Mouse (Mus musculus) gastrocnemius, postnatal 4 days (tissue): ENCODE data around the gene Nt5e. TPM values are rescaled to one million over a fixed set of nuclear protein-coding genes. Genes with fewer than 3 reads are reported as not detected.
"Not testable (repeated sequence)": the region's sequence is repeated elsewhere in the genome, so short reads cannot be mapped to it uniquely, and the experiment has no call there.

Source experiments
- DNase-seq, 2 experiments: peaks; one replicate each; pipeline ENCODE4 v3.0.0; 2021 to 2022; ENCODE audit warnings: low spot score in 2 of 2, mixed read lengths in 2 of 2
- long read RNA-seq, 2 experiments: library from polyadenylated mRNA; stranded (forward); transcript quantifications; one replicate each; pipeline ENCODE4 v2.0.0; 2021
- total RNA-seq, 2 experiments: library from RNA; stranded (reverse); gene quantifications; 2 replicates each; pipeline ENCODE4 v1.2.3; 2021

Nt5e gene
- 10 to 100 TPM; 10.3 to 10.5 TPM for total RNA-seq
- long read RNA-seq, experiment 1, transcript Nt5e-201 (9 exons, 3,995 nt): major isoform, 15 of 16 reads
- long read RNA-seq, experiment 1, partial matches to known transcripts: 0 of 16 reads
- long read RNA-seq, experiment 1, other reads (novel, unspliced or antisense): 1 of 16 reads
- long read RNA-seq, experiment 2, transcript Nt5e-201 (9 exons, 3,995 nt): major isoform, 11 of 14 reads
- long read RNA-seq, experiment 2, partial matches to known transcripts: 3 of 14 reads
- long read RNA-seq, experiment 2, other reads (novel, unspliced or antisense): 0 of 14 reads

GRCm38 (mm10) chr9:88326930-88327901, at the start of gene Nt5e:
Nt5e (plus strand) TSS chr9:88327197.
- DNase-seq: peak; percentile 58 to 79

DNA sequence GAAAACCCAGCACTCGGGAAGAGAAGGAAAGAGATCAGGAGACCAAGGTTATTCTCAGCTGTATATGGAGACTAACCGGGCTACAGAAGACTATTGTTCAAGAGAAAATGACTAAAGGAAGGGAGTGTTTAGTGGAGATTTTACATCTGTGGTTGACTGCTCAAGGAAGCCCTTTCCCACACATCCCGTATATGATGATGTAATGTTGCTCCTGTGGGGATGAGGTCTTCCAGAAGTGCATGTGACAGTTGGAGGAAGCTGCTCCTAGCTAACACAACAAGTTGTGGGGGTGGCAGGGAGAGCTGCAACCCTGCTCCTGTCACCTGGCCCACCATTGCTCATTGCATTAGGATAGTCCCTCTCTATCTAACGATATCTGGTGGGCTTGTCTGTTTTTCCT, 49.4 kb upstream of the Nt5e start:
- DNase-seq: no peak

DNA sequence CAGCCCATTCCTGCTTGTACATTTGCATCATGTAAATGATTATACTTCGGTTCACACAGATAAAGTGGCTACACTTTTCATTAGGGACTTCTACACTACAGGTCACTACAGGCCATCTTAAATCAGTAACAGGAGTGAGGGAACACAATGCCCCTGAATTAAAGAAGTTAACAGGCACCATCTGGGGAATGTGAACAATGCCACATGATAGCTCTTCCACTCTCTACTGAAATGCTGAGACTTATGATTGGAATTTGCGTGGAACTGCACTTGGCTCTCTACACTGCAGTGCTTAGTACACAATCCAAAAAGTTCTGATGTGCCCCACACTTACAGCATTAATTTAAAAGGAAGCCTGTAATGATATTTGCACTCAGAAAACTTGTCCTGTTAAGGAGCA, 47.3 kb upstream of the Nt5e start:
- no peak for DNase-seq

GRCm38 (mm10) chr9:88289568-88290168, 37.3 kb upstream of the Nt5e start:
- no peak for DNase-seq

DNA sequence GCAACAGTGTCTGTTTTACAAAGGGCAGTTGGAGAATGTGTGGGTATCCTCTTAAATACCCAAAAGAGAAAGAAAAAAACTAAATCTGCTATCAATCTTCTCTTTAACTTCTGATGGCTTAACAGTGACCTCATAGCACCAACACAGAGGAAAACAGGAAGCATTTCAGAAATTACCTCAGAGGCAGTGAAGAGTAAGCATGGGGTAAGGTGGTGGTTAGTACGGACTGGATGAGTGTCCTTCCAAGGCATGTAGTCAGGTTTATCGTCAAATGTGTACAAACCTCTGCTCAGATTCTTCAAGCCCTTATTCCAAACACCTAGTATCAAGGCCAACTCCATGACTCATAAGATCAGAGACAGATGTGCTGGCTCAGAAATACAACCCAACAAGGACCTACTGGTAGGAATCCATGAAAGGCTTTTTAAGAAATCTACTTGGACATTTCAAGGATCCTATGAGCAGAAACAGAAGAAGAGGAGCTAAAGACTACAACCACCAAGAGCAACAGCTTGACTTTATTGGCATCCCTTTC, 34.1 kb upstream of the Nt5e start:
- no peak for DNase-seq

DNA sequence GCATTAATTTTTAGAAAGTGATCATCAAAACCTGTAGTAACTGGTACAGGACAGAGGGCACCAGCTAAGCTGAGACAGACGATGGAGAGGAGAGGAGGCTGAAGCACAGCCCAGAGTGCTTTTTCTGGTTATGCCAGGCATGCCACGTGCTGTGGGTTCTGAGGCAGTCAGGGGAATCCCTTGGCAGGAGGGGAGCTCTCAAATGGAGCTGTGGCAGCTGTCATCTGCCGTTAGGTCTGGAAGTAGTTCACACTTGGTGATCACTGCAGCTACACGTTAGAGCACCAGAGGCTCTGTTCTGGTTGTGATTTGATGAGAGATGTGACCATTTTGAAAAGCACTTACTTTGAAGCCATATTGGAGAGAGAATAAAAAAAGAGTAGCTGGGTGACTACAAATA, 31.2 kb upstream of the Nt5e start:
- DNase-seq: no peak

DNA sequence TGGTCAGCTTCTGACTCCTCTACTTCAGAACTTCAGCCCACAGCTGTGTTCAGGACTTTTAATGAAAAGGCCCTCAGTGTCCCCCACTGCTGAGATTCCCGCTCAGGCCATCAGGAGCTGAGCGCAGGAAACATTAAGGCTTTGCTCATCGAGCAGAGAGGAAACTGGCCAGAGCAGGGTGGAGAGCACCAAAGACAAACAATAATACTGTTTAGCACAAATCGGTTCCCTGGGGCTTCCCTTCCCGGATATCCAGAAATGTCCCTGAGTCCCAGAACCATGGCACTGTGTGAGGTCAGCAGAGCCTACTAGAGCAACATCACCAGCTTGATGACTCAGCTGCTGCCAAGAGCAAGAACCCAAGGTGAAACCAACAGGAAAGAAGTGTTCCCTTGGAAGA, 30.7 kb upstream of the Nt5e start:
- DNase-seq: no peak

DNA sequence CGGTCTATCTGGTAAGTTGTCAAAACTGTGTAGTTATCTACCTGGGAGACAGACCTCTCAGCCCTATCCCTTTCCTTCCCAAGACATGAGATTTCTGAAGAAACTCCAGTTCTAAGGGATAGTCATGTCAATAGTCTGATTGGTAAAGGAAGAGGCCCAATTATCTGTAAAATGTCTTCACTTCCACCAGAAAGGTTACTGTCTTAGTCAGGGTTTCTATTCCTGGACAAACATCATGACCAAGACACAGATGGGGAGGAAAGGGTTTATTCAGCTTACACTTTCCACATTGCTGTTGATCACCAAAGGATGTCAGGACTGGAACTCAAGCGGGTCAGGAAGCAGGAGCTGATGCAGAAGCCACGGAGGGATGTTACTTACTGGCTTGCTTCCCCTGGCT, 29.8 kb upstream of the Nt5e start:
- not testable (repeated sequence) for DNase-seq

DNA sequence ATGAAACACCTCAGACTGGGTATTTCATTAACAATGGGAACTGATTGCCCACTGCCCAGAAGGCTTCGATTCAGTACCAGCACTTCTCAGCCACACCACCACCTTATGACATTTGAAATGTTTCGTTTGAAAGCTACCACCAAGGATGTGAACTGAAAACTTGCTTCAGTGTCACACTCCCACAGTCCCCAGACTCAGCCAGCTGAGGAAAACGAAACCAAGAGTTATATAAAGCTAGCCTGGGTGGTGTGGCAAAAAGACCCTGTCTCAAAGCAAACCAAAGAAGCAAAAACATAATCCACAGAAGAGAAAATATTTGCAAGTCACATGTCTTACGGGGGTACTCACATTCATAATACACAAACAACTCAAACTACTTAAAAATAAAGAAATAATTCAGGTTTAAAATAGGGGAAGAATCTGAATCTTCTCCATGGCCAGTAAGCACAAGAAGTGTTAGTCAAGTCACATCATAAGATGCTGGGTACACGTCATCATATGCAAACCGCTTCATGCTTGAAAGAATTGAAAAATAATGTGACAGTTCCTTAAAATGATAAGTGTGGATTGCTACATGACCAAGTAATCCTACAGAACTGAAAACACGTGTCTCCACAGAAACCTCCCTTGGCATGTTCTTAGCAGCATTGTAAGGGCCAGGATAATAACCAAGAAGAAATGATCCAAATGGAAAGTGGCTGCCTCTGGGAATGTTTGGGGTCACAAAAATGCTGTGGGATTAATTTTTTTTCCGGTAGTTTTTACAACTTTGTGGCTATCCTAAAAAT, 28.9 kb upstream of the Nt5e start:
- no peak for DNase-seq

DNA sequence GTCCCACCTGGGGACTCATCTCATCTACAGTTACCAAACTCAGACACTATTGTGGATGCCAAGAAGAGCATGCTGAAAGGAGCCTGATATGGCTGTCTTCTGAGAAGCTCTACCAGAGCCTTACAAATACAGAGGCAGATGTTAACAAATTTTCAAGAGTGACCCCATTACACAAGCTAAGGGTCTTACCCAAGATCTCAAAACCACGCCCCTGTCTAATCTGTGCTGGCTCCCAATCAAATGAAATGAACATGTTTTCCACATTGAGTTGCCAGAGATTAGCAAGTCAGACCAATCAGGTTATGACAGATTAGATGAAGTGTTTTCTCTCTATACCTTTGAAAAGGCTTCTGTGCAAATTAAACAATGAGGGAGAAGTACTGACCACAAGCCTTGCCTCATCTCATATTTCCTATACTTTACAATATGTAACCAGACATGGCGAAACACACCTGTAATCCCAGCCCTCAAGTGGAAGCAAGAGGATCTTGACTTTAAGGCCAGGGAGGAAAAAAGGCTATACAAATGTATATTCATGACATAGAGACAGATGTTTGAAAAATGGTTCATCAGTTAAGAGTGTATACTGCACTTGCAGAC, 19.9 kb upstream of the Nt5e start:
- no peak for DNase-seq

GRCm38 (mm10) chr9:88309127-88309526, 17.9 kb upstream of the Nt5e start:
- no peak for DNase-seq

- DNase-seq: no peak
Observed at GRCm38 (mm10) chr9:88319226-88319625, 7.8 kb upstream of the Nt5e start.

DNA sequence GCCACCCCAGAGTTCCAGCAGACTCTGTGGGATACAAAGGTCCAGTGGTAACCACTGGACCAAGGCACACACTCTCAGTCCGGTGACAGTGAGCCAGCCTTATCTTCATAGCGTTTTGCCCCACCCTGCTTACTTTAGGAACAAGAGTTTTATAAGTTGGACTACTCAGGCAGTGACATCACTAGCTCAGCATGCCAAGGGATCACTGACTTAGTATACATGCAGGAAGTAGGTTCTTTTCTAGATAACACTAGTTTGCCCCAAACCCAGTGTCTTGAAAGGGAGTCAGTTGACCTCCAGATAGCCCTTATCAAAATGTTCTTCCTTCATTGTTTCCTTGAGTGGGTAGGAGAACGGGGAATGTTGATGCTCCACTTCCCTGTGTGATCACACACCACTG, 2.4 kb upstream of the Nt5e start:
- DNase-seq: no peak

DNA sequence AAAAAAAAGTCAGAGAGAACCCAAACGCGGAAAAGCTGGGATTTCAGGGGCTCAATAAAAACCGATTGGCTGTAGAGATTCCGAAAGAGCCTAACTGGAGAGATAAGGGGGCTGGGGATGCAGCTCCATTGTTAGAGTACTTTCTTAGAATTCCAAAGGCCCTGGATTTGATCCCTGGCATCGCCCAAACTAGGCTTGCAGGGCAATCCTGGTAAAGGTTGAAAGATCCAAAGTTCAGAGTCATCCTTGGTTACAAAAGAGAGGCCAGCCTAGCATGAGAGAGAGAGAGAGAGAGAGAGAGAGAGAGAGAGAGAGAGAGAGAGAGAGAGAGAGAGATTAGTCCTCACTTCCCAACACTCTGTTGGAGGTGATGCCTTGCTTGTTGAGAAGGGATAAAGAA, 1.7 kb downstream of the Nt5e start:
- DNase-seq: no peak

DNA sequence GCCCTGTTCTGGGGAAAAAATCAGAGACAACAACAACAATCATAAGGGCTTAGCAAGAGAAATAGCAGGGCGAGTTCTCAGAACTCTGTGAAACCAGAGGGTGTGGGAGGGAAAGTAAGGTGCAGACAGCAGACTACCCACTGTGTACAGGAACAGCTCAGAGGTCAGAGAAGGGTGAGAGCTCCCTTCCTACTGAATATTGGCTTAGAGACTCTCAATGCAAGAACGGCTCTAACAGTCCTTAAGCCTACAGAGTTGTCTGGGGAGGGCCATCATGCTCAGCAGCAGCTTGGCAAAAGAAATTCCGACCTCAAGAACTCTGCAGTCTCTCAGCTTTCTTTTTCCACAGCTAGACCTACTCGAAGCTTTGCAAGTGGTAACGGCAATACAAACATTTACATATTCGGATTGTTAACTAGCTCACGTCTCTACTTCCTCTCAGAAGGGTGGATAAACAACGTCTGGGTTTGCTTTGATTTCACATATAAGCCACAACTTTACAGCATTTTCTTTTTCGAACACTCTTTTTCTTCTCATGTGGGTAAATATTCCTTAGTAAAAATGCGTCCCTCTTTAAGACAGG, 2.3 kb downstream of the Nt5e start:
- no peak for DNase-seq

DNA sequence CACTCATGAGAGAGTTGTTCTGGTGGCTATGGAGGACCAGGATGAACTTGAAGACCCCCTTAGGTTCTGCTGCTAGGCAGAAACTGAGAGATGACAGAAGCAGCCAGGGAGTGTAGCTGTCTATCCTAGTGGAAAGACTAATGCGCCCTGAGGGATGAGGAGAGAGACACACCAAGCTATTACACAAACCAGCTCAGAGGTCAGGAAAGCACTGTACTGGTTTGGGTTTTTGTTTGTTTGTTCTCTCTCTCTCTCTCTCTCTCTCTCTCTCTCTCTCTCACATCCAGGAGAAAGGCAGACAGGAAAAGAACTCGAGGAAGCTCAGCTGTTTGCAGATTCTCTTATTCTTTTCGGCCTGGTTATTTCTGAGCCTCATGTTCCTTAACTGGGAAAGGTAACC, 3.3 kb downstream of the Nt5e start:
- no peak for DNase-seq

- DNase-seq: no peak
Observed at GRCm38 (mm10) chr9:88332447-88332846, 5.5 kb downstream of the Nt5e start.

GRCm38 (mm10) chr9:88335839-88336238, 8.8 kb downstream of the Nt5e start:
- DNase-seq: no peak

- DNase-seq: no peak
Observed at GRCm38 (mm10) chr9:88340819-88341218, 13.8 kb downstream of the Nt5e start.

- DNase-seq: no peak
Observed at GRCm38 (mm10) chr9:88342241-88342640, 15.2 kb downstream of the Nt5e start.
